Mouse (Mus musculus) limb, embryonic 10.5 days (tissue): ENCODE results near the gene Ppp1r9b. TPM values are rescaled to one million over a fixed set of nuclear protein-coding genes. Genes with fewer than 3 reads are reported as not detected.

Experiments
- DNase-seq: peaks from one replicate; pipeline ENCODE4 v3.0.0-alpha.2; 2017; ENCODE audit warnings: low spot score
- H3K27ac ChIP-seq: fragments of 300-500 bp; sonication (generic); 2 replicates; pipeline ENCODE4 v1.5.1; 2016; ENCODE audit warnings: mild to moderate bottlenecking
- H3K27me3 ChIP-seq: fragments of 300-500 bp; sonication (generic); 2 replicates; pipeline ENCODE4 v1.6.1; 2016; ENCODE audit warnings: low read depth, mild to moderate bottlenecking; ENCODE audit not compliant: poor library complexity, severe bottlenecking
- H3K36me3 ChIP-seq: fragments of 300-500 bp; sonication (generic); 2 replicates; pipeline ENCODE4 v1.6.1; 2016; ENCODE audit warnings: mild to moderate bottlenecking, moderate library complexity
- H3K4me1 ChIP-seq: fragments of 300-500 bp; sonication (generic); 2 replicates; pipeline ENCODE4 v1.6.1; 2016
- H3K4me3 ChIP-seq: fragments of 300-500 bp; sonication (generic); 2 replicates; pipeline ENCODE4 v1.5.1; 2016; ENCODE audit warnings: mild to moderate bottlenecking, moderate library complexity
- H3K9me3 ChIP-seq: fragments of 300-500 bp; sonication (generic); replicated peaks from 2 replicates; pipeline ENCODE4 v1.6.1; 2016; ENCODE audit warnings: mild to moderate bottlenecking
- WGBS: fragments of 180-500 bp; shearing (Covaris S2); methylation state at CpG from one replicate; pipeline ENCODE4 v1.1.7; 2016; 5-methylcytosine and 5-hydroxymethylcytosine counted together
- polyA plus RNA-seq: library from polyadenylated mRNA; unstranded; fragments of >200 nt; fragmentation: Nextera tagmentation; extraction: Ambion mirVana; gene quantifications from 2 replicates; pipeline ENCODE4 v1.2.1, GENCODE M21; 2016

Ppp1r9b gene
- polyA plus RNA-seq, 1 experiment from 2014 or later: 10.8 TPM

DNA sequence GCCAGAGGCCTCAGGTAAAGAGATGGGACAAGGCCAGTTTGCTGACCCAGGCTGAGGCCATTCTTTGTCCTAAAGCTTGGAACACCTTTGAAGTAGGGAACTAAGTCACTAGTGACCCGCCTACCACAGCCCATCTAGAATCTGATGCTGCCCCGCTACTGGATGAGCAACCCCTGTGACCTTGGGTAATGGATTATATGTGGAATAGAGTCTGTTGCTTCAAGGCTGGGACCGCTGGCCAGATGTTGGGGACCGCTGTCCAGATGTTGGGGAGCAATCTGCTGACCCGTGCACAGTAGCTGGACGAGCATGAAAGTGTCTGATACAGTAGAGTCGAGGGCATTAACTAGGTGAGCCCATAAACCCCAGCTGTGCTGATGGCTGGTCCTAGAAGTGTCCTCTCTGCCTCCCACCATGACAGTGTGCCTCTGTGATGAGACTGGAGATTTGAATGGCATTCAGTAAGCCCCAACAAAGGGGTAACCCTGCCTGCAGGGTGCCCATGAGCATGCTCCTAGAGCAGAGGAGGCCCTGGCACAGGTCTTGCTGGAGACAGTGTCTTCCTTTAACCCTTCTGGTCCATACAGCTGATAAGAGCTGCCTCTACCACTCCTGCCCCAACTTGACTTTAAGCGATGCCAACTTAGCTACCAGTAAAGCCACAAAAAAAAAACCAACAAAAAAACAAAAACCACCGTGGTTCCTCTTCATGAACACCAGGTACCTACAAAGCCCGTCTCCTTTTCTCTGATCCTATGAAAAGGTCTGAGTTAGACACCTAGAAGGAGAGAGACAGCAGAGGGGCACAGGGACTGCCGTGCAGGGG is 4.3 kb downstream of the Ppp1r9b start:
- DNase-seq: no peak
- peak overlapping the region; percentile 83 for H3K4me3 ChIP-seq
- WGBS: 90% methylated on average over 11 of the region's 11 CpGs
- H3K9me3 ChIP-seq: no peaks in the 10 kb centered on the region
- no peaks in the 10 kb centered on the region for H3K27me3 ChIP-seq
- H3K4me1 ChIP-seq: peaks cover 71% of the 10 kb centered on the region
- peaks cover 63% of the 10 kb centered on the region for H3K36me3 ChIP-seq
- peak overlapping the region; percentile 27; the same call in 1 of the 2 replicates for H3K27ac ChIP-seq

DNA sequence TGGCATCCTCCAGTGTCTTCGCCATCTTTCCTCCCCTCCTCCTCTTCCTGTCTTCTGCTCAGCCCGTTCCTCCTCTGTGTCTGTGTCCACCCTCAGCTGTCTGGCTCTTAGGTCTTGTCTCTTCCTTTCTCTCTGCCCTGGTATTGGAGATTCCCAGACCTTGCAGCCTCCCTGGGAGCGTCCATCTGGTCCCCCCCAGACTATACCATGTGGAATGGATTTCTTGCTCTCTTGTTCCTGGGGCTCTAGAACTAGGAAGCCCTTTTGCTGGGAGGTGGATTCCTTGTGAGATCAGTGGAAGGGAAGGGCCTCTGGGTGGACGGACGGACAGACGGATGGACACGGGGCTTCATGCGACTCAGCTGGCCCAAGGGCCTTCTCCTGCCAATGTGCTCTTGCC is 5.3 kb downstream of the Ppp1r9b start:
- Histone ChIP-seq H3K4me3 (no peak overlapping the region), H3K36me3 (peaks cover 73% of the 10 kb centered on the region), H3K27me3 (no peaks in the 10 kb centered on the region), H3K4me1 (peaks cover 74% of the 10 kb centered on the region), H3K27ac (no peak overlapping the region), H3K9me3 (no peaks in the 10 kb centered on the region)
- WGBS: 87% methylated on average over 8 of the region's 8 CpGs
- no peak for DNase-seq

DNA sequence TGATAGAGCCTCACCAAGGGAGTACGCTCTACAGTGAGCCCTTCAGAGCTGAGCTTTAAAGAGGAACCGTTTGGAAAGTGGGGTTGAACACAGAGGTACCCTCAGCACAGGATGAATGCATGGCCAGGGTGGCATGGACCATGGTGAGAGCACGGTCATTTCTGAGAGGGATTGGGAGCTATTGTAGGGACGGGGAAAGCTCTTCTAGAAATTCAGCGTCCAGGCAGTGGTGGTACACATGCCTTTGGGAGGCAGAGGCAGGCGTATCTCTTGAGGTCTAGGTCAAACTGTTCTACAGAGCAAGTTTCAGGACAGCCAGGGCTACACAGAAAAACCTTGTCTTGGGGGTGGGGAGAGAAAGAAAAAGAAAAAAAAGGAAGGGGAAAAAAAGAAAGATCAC is 6.1 kb downstream of the Ppp1r9b start:
- H3K4me3 ChIP-seq: no peak overlapping the region
- WGBS: 91% methylated on average over 6 of the region's 6 CpGs
- no peaks in the 10 kb centered on the region for H3K9me3 ChIP-seq
- no peaks in the 10 kb centered on the region for H3K27me3 ChIP-seq
- H3K4me1 ChIP-seq: peaks cover 68% of the 10 kb centered on the region
- DNase-seq: no peak
- H3K36me3 ChIP-seq: peaks cover 80% of the 10 kb centered on the region
- H3K27ac ChIP-seq: no peak overlapping the region

DNA sequence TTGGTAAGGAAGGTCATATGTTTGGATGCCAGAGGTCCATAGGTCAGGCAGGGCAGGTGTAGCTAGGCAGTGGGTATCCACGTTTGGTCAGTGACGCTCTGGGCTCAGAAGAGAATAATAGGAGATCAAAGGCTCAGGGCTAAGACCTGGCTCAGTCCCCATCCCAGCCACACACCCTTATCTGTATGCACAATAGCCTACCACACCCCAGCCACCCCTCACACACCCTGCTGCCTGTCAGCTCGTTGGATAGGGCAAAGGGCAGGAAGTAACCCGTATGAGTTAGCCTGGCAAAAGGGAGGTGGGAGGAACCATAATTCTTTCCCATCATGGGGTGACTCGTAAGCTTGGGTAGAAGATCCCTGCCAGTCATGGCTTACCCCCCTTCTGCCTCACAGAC is 6.8 kb downstream of the Ppp1r9b start:
- Histone ChIP-seq H3K27me3 (no peaks in the 10 kb centered on the region), H3K27ac (0 out of 2 replicates have a peak overlapping the region, but pooled peaks have one; percentile 50), H3K36me3 (peaks cover 86% of the 10 kb centered on the region), H3K9me3 (no peaks in the 10 kb centered on the region), H3K4me1 (peaks cover 61% of the 10 kb centered on the region), H3K4me3 (0 out of 2 replicates have a peak overlapping the region, but pooled peaks have one; percentile 7)
- WGBS: 71% methylated on average over 5 of the region's 5 CpGs
- DNase-seq: no peak

DNA sequence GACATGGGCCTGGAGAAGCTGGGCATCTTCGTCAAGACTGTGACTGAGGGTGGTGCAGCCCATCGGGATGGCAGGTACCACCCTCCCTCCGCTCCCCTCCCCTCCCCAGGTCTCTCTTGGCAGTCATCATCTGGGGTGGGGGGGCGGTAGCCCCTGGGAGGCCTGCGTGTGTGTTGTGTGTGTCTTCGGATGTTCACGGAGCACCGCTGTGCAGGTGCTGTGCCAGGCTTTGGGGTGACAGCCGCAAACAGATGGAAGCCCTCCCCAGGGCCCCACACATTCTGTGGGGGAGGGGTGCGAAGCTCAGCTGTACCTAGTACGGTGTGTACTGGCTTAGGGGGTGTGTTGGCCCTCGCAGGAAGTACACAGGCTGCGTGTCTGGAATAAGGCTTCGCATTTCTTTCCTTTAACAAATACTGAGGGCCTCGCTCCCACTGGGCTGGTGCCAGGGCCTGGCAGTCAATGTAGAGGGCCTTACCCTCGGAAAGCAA is 7.3 kb downstream of the Ppp1r9b start:
- Histone ChIP-seq H3K36me3 (peaks cover 91% of the 10 kb centered on the region), H3K27ac (peak overlapping the region; percentile 50; the same call in 1 of the 2 replicates), H3K9me3 (no peaks in the 10 kb centered on the region), H3K4me3 (0 out of 2 replicates have a peak overlapping the region, but pooled peaks have one; percentile 7), H3K4me1 (peaks cover 57% of the 10 kb centered on the region), H3K27me3 (no peaks in the 10 kb centered on the region)
- no peak for DNase-seq
- 92% methylated on average over 16 of the region's 16 CpGs for WGBS

DNA sequence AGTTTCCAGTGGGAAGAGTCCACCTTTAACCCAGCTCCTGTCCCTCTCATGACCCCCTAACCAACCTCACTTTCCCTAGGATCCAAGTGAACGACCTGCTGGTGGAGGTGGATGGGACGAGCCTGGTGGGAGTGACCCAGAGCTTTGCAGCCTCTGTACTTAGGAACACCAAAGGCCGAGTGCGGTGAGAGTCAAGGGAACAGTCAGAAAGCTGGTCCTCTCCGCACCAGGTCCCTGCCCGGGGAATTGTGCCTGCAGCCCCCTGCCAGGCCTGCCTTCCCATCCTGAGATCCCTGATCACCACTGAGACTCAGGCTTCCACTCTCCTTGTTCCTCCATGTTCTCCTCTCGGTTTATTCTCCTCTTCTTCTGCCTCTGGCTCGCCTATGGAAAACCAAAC is 9.3 kb downstream of the Ppp1r9b start:
- no peak for DNase-seq
- 71% methylated on average over 8 of the region's 8 CpGs for WGBS
- H3K27ac ChIP-seq: peak overlapping the region; percentile 53
- H3K36me3 ChIP-seq: peaks cover 99% of the 10 kb centered on the region
- no peak overlapping the region for H3K4me3 ChIP-seq
- H3K4me1 ChIP-seq: peaks cover 36% of the 10 kb centered on the region
- no peaks in the 10 kb centered on the region for H3K9me3 ChIP-seq
- no peaks in the 10 kb centered on the region for H3K27me3 ChIP-seq

DNA sequence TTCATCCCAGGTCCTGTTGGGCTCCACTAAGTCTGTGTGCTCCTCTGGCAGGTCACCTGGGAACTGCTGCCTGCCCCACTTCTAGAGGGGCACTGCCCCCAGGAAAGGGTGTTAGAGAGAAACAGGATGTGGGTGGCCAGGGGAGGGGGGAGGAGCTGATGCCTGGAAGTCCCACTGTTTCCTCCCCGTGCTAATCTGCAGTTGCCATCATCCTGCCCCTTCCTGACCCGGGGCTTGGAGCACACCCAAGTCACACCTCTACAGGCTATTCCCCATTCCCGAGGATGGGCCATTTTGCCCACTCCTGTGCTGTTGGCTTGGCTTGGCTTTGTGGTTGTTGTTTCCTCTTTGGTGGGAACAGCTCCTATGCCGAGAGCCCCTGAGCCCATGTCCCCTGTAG is 9.7 kb downstream of the Ppp1r9b start:
- H3K4me1 ChIP-seq: peaks cover 35% of the 10 kb centered on the region

DNA sequence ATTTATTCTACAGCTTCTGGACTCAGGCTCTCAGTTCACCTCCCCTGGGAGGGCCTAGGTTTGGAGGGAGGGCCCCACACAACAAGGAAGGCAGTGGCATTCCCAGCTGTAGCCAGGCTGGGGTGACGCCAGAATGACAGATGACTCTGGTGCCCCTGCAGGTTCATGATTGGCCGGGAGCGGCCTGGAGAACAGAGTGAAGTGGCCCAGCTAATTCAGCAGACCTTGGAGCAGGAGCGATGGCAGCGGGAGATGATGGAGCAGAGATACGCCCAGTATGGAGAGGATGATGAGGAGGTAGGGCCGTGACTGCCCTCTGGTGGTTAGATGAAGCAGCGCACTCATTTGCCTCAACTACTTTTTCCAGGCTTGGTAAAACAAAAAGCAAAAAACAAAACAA is 10.2 kb downstream of the Ppp1r9b start:
- H3K27ac ChIP-seq: peak overlapping the region; percentile 53; the same call in 1 of the 2 replicates
- H3K9me3 ChIP-seq: no peaks in the 10 kb centered on the region
- WGBS: under 1% methylated on average over 8 of the region's 8 CpGs
- H3K4me3 ChIP-seq: no peak overlapping the region
- peaks cover 35% of the 10 kb centered on the region for H3K4me1 ChIP-seq
- peak; percentile 77 for DNase-seq
- H3K27me3 ChIP-seq: no peaks in the 10 kb centered on the region
- H3K36me3 ChIP-seq: peaks cover 99% of the 10 kb centered on the region

More for the DNA sequence above, 9.7 kb downstream of the Ppp1r9b start:
- WGBS: 35% methylated on average over 4 of the region's 4 CpGs
- DNase-seq: no peak
- Histone ChIP-seq H3K36me3 (peaks cover 99% of the 10 kb centered on the region), H3K9me3 (no peaks in the 10 kb centered on the region), H3K4me3 (no peak overlapping the region), H3K27me3 (no peaks in the 10 kb centered on the region), H3K27ac (peak overlapping the region; percentile 53)

DNA sequence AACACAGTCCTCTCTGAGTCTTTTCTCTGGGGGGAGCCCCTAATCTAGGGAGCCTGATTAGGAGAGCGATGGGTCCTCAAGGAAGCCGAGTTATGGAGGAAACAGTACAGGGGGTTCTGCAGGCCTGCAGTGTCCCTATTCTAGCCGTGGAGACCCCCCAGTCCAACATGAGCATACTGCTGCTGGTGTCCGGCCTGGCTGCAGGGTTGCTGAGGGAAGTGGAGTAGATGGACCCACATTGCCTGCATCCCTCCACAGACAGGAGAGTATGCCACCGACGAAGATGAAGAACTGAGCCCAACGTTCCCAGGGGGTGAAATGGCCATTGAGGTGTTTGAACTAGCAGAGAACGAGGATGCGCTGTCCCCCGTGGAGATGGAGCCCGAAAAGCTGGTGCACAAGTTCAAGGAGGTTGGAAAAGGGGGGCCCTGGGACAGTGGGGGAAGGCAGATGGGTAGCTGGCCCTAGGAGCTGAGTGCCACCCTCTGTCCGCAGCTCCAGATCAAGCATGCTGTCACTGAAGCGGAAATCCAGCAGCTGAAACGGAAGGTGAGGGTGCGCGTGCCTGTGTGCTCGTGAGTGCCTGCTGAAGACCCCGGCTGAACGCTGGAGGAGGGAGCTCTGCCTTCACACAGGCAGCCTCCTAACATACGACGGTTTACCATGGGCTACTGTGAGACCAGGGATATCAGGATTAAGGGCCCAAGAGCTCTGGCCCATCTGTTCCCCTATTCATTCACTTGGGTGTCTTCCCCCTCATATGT is 10.9 kb downstream of the Ppp1r9b start:
- Histone ChIP-seq H3K4me3 (no peak overlapping the region), H3K27me3 (no peaks in the 10 kb centered on the region), H3K36me3 (peaks cover 92% of the 10 kb centered on the region), H3K27ac (no peak overlapping the region), H3K4me1 (peaks cover 40% of the 10 kb centered on the region), H3K9me3 (no peaks in the 10 kb centered on the region)
- WGBS: 89% methylated on average over 21 of the region's 21 CpGs
- DNase-seq: no peak

DNA sequence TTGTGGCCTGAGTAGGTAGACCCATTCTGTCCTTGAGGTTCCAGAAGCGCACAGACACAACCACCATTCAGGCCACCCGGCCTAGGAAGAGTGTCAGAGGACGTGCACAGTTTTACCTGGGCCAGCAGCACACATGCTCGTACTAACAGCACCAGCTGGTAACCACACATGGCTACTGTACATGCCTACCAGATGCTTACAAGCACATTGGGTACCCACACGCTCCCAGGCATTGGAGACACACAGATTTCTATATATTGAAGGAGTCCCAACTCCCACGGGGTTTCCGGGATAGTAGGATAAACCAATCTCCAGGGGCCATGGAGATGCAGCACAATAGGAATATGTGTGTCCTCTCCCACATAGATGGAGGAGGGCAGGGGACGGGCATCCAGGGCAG is 11.9 kb downstream of the Ppp1r9b start:
- H3K4me3 ChIP-seq: no peak overlapping the region
- peaks cover 48% of the 10 kb centered on the region for H3K4me1 ChIP-seq
- no peaks in the 10 kb centered on the region for H3K9me3 ChIP-seq
- no peak overlapping the region for H3K27ac ChIP-seq
- WGBS: 93% methylated on average over 8 of the region's 8 CpGs
- DNase-seq: no peak
- H3K27me3 ChIP-seq: no peaks in the 10 kb centered on the region
- H3K36me3 ChIP-seq: peaks cover 82% of the 10 kb centered on the region

DNA sequence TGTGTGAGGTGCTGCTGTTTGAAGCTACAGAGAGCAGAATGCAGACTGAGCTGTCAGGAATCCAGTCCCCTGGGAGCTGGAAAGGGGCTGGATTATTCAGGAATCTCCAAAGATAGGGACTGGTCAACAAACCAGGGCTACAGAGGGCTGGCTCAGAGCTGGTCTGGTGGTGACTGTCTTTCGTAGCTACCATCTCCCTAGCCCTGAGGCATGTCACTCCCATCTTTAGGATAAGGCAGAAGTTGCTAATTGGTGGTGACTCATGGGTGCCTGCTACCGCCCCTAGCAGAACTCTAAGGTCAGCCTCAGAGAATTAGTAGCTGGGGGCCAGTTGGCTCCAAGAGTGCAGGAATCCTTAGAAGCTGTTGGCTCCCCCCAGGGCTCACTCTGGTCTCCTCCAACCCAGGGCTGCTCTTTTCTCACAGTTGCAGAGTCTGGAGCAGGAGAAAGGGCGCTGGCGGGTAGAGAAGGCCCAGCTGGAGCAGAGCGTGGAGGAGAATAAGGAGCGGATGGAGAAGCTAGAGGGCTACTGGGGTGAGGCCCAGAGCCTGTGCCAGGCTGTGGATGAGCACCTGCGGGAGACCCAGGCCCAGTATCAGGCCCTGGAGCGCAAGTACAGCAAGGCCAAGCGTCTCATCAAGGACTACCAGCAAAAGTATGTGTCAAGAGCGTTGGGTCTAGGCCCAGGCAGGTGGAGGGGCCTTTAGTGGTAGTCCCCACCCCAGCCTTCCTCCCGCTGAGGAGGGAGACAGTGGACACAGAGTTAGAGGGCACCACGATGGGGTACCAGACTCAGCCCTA is 13.5 kb downstream of the Ppp1r9b start:
- peaks cover 66% of the 10 kb centered on the region for H3K36me3 ChIP-seq
- WGBS: 86% methylated on average over 12 of the region's 12 CpGs

DNA sequence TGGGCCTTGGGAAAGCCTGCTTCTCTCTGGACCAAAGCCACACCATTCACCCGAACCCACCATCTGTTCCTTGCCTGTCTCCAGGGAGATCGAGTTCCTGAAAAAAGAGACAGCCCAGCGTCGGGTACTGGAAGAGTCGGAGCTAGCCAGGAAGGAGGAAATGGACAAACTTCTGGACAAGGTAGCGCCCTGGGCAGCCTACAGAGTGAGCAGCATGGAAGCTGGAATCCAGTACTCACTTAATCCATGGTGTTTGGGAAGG is 14.0 kb downstream of the Ppp1r9b start:
- H3K9me3 ChIP-seq: no peaks in the 10 kb centered on the region
- 79% methylated on average over 6 of the region's 6 CpGs for WGBS
- H3K27ac ChIP-seq: peak overlapping the region; percentile 26; the same call in 1 of the 2 replicates
- H3K27me3 ChIP-seq: no peaks in the 10 kb centered on the region
- H3K4me1 ChIP-seq: peaks cover 51% of the 10 kb centered on the region
- DNase-seq: no peak
- H3K4me3 ChIP-seq: no peak overlapping the region
- peaks cover 61% of the 10 kb centered on the region for H3K36me3 ChIP-seq

More for the DNA sequence above, 13.5 kb downstream of the Ppp1r9b start:
- no peaks in the 10 kb centered on the region for H3K9me3 ChIP-seq
- peak overlapping the region; percentile 26; the same call in 1 of the 2 replicates for H3K27ac ChIP-seq
- no peak for DNase-seq
- H3K27me3 ChIP-seq: no peaks in the 10 kb centered on the region
- peaks cover 54% of the 10 kb centered on the region for H3K4me1 ChIP-seq
- no peak overlapping the region for H3K4me3 ChIP-seq
